Mouse (Mus musculus) spleen, adult 2 months (tissue): ENCODE data around the gene Atp10a.

Experiments
- CTCF ChIP-seq: fragments of 200-500 bp; IDR thresholded peaks from 2 replicates; pipeline ENCODE4 v1.5.1; 2011; ENCODE audit warnings: mild to moderate bottlenecking, inconsistent platforms; ENCODE audit not compliant: insufficient read depth, insufficient read length, insufficient replicate concordance; ENCODE audit errors: extremely low read depth
- POLR2A ChIP-seq: fragments of 200-500 bp; IDR thresholded peaks from 2 replicates; pipeline ENCODE4 v1.6.1; 2011; ENCODE audit warnings: low read depth, low read length, inconsistent platforms

DNA sequence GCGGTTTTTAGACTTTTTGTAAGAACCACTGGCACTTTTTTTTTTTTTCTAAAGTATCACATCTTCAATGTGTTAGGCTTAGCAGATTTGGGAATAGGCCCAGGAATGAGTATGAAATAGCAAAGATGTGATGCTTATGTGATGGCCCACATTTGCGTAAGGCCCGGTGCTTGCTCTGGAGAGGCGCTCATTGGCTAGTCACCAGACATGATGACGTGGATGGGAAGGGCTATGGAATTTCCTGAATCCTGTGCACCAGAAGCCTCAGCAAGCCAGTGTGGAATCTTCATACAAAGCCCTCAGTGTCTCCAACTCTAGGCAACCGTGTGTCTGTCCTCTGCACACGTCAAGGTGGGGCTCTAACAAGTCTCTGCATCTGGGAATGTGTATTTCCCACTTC, 5.1 kb downstream of the Atp10a start:
- TF ChIP-seq CTCF, result no peak
- TF ChIP-seq POLR2A, result no peak
